Mouse (Mus musculus): ENCODE measurements around the gene Srp68. TPM values are rescaled to one million over a fixed set of nuclear protein-coding genes. Genes with fewer than 3 reads are reported as not detected.

Srp68 gene
- 10 to 100 TPM; 54.4 to 55.6 TPM for total RNA-seq (2021)
- long read RNA-seq, experiment 1, transcript Srp68-201 (16 exons, 2,526 nt), result major isoform, 114 of 126 reads
- long read RNA-seq, experiment 1, partial matches to known transcripts, result 5 of 126 reads
- long read RNA-seq, experiment 1, other reads (novel, unspliced or antisense), result 7 of 126 reads
- long read RNA-seq, experiment 2, transcript Srp68-201 (16 exons, 2,526 nt), result major isoform, 95 of 112 reads
- long read RNA-seq, experiment 2, partial matches to known transcripts, result 4 of 112 reads
- long read RNA-seq, experiment 2, other reads (novel, unspliced or antisense), result 13 of 112 reads

DNA sequence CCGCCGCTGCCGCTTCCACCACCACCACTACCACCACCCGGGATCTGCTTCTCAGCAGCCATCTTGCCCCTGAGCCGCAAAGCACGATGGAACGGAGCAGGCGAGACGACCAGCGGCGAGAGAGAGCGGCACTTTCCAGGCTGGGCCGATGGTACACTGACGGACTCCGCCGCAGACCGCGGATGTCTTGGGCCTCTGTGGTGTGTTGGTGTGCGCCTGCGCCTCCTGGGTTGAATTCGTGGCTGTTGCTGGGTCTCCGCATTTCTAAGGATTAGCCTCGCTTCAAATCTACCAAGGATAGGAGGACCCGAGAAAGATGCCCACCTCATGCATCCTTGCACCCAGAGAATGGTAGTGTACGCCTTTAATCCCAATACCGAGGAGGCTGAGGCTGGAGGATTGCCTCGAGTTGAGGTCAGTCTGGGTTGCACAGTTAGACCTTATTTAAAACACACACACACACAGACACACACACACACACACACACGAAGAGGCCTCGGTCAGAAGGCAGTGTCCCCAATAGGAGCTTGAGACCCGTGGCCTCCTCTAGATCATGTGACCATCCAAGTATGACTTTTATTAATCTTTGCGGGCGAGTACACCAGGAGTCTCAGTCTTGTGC is at the start of gene Srp68:
Srp68 (minus strand) TSS at position 173 of the 622 bp plus-strand sequence.
- intact Hi-C loops (cut with DNase I), result no loop called here
- DNase-seq, result peak; percentile 91 to 94

GRCm38 (mm10) chr11:116318719-116319659 is 45.0 kb upstream of the Srp68 start:
- intact Hi-C loops (cut with DNase I), result loop anchor here (1.0 kb wide), 2 partner anchors 49 to 127 kb away; no protein-coding TSS in a partner anchor

GRCm38 (mm10) chr11:116312359-116312758 is 38.3 kb upstream of the Srp68 start:
- intact Hi-C loops (cut with DNase I), result no loop called here
- peak in 1 of 2 experiments; percentile 34 for DNase-seq

More at GRCm38 (mm10) chr11:116318719-116319659, 45.0 kb upstream of the Srp68 start:
- DNase-seq, result peak; percentile 93 to 97

- no peak for DNase-seq
These were observed 37.2 kb upstream of the Srp68 start for GRCm38 (mm10) chr11:116311169-116311568.

DNA sequence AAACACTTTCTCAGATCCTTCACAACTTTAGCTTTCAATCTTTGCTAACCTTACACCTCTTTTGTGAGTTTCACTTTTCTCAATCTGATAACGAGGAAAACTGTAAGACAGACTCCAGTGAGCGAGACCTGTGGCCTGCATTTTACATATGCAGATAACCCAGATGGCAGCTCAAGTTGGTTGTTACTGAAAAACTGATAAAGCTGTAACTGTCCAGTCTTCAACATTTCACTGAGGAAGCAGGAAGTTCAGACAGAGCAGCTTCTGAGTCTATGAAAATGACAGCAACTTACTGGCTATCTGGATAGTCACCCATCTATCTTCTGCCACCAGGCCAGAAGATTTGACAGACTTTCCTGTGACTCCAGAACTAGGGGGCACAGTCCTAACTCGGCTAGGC is 35.6 kb upstream of the Srp68 start:
- no peak for DNase-seq
- intact Hi-C loops (cut with DNase I), result no loop called here

More at GRCm38 (mm10) chr11:116311169-116311568, 37.2 kb upstream of the Srp68 start:
- intact Hi-C loops (cut with DNase I), result no loop called here

DNA sequence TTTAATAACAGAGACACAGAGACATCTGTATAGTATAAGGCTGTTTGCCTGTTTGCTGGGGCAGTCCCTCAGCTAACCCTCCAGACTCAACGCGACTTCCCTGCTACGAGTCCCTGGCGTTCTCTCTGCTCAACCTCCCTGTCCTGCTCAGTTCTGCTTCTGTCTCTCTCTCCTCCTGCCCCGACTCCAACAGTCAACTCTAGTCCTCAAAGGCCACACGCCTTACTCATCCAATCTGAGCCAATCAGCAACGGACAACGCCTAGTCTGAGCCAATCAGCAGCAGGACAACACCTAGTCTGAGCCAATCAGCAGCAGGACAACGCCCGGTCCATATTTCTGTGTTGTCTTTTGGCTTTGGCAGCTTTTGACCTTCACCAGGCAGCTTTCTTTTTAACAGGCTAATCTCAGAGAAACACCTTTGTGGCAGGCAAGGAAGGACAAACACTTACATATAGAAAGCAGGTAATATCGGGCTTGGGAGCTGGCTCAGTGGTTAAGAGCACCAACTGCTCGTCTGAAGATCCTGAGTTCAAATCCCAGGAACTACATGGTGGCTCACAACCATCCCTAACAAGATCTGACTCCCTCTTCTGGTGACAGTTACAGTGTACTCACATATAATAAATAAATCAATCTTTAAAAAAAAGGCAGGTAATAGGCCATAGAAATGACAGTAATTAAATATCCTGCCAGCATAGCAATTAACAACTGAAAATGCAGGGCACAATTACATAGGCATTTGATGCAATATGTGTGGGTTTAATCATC is 33.9 kb upstream of the Srp68 start:
- intact Hi-C loops (cut with DNase I), result no loop called here

GRCm38 (mm10) chr11:116307019-116307725 is 33.2 kb upstream of the Srp68 start, which contains the start of gene Exoc7:
Gene Exoc7 (minus strand): TSS chr11:116307233.
- intact Hi-C loops (cut with DNase I), result no loop called here
- DNase-seq, result no peak

More for the DNA sequence above, 33.9 kb upstream of the Srp68 start:
- DNase-seq, result no peak

- DNase-seq, result peak; percentile 93 to 97
- intact Hi-C loops (cut with DNase I), result no loop called here
These were observed 32.3 kb upstream of the Srp68 start for GRCm38 (mm10) chr11:116306126-116306982.

GRCm38 (mm10) chr11:116305423-116305822 is 31.4 kb upstream of the Srp68 start:
- intact Hi-C loops (cut with DNase I), result no loop called here
- DNase-seq, result no peak

DNA sequence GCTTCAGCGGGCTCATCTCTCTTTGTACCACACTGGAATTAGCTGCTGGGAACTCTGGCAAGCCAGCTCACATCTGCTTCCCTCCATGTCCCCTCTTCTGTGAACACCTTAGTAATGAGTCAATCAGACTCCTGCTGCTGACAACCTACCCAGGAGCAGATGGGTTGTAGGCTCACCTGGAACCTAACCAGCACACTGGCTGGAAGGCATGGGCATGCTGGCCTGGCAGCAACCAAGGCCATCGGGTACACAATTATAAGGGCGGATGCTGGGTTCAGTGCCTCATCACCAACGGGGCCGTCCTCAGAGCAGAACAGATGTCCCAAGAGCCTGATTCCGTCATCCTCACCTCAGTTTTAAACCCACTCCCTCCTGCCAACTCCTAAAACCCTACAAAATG is 24.6 kb upstream of the Srp68 start:
- intact Hi-C loops (cut with DNase I), result no loop called here
- no peak for DNase-seq

DNA sequence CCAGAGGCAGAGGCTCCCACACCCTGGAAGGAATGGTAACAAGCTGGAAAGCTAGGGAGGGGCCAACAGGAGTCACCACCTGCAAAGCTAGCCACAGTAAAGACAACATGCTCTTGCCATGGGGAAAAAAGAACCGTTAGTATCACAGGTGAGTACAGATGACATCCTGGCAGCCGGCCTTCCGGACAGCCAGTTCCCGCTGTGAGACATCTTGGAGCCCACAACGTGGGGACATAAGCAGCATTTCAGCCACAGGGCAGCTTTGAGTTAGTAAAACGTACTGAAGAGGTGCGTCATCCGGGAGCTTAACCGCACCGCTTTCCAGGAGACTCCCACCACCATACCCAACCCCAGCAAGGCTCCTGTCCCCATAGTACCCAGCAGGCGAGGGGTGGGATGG is 24.2 kb upstream of the Srp68 start:
- intact Hi-C loops (cut with DNase I), result no loop called here
- DNase-seq, result no peak

GRCm38 (mm10) chr11:116297017-116297416 is 23.0 kb upstream of the Srp68 start:
- DNase-seq, result no peak
- intact Hi-C loops (cut with DNase I), result no loop called here

GRCm38 (mm10) chr11:116296191-116296734 is 22.2 kb upstream of the Srp68 start:
- intact Hi-C loops (cut with DNase I), result no loop called here
- DNase-seq, result no peak

- DNase-seq, result peak; percentile 59 to 72
- intact Hi-C loops (cut with DNase I), result loop anchor here (1.0 kb wide), 1 partner anchor 68 kb away; no protein-coding TSS in a partner anchor
These were observed 20.3 kb upstream of the Srp68 start for GRCm38 (mm10) chr11:116294319-116294718.

DNA sequence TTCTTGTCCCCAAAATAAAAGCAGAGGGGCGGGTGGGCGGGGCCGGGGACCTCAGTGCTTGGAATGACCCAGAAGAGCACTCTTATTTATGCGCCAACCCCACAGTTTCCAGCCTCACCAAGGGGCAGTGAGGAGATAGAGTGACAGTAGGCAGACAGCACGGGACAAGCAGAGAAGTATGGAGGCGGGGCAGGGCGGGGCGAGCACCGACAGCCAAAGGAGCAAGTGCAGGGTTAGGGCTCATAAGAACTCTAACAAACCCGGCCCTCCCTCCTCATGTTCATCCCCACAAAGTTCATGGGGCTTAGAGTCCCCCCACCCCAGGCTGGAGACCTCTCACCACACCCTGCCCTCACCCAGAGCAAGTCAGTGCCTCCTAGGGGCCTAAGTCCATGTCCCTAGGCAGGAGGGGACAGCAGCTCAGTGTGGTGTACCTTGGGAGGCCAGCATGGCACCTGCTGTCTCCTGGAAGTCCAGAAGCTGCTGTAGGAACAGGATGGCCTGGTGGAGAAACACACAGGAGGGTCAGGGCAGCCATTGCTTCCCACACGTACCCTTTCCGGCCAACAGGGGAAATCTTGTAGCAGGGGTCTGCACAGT is 19.6 kb upstream of the Srp68 start:
- intact Hi-C loops (cut with DNase I), result loop anchor here (1.0 kb wide), 1 partner anchor 67 kb away; no protein-coding TSS in a partner anchor
- DNase-seq, result no peak

DNA sequence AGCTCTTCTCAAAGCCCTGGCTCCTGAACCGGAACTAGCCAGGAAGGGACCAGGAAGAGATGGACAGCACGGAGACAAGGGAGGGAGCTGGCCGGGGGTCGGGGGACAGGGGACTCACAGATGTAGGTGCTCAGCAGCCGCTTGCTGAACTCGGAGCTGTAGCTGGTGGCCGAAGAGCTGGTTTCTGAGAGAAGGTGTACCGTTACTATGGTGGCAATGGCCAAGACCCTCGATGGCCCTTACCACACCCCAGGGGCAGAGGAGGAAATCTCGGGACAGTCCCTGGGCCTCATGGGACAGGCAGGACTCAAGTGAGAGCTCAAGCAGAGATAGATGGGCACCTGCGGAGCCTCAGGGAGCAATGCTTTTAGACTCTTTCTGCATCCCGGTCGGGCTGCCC is 18.4 kb upstream of the Srp68 start:
- intact Hi-C loops (cut with DNase I), result no loop called here

GRCm38 (mm10) chr11:116290556-116290955 is 16.5 kb upstream of the Srp68 start:
- no peak for DNase-seq
- intact Hi-C loops (cut with DNase I), result no loop called here

More for the DNA sequence above, 18.4 kb upstream of the Srp68 start:
- no peak for DNase-seq

- intact Hi-C loops (cut with DNase I), result no loop called here
- no peak for DNase-seq
These were observed 13.3 kb upstream of the Srp68 start for GRCm38 (mm10) chr11:116287351-116287750.

Measured in heart, postnatal 14 days (tissue).